Mouse (Mus musculus): ENCODE results near the gene Ndufaf1. TPM values are rescaled to one million over a fixed set of nuclear protein-coding genes. Genes with fewer than 3 reads are reported as not detected.
A peak's percentile ranks its signal among the peaks of the same experiment; 100 is the strongest.

Gene Ndufaf1
- total RNA-seq, 2 experiments from 2014 or later = 58.3 to 70.4 TPM

- intact Hi-C loops (cut with DNase I) = no loop called here
- peak; percentile 87 to 90 for DNase-seq
These were observed 44.2 kb downstream of the Ndufaf1 start, which contains the start of the genes Nusap1 and Oip5 for GRCm38 (mm10) chr2:119618199-119618982. Gene Nusap1 (plus strand): TSS chr2:119618298. Gene Oip5 (minus strand): TSS chr2:119618469.

- no peak for DNase-seq
- intact Hi-C loops (cut with DNase I) = no loop called here
These were observed 44.8 kb downstream of the Ndufaf1 start for GRCm38 (mm10) chr2:119617841-119618198.

GRCm38 (mm10) chr2:119607023-119607422, 55.6 kb downstream of the Ndufaf1 start:
- intact Hi-C loops (cut with DNase I) = no loop called here
- DNase-seq = no peak

Other genes starting within 250 kb of the Ndufaf1 start
- 10 to 100 TPM; 10.4 to 12.7 TPM for gene Ino80, start 185.1 kb downstream of the Ndufaf1 start, total RNA-seq (2021)
- gene Exd1, start 115.2 kb downstream of the Ndufaf1 start, total RNA-seq (2021) = under 1 TPM; 0.06 to 0.11 TPM
- gene Chp1, start 115.1 kb downstream of the Ndufaf1 start, total RNA-seq (2021) = 10 to 100 TPM; 92.1 to 94.7 TPM
- gene Nusap1, start 44.5 kb downstream of the Ndufaf1 start, total RNA-seq (2021) = 1 to 10 TPM; 1.7 TPM
- under 1 TPM; 0.24 to 0.56 TPM for gene Oip5, start 44.4 kb downstream of the Ndufaf1 start, total RNA-seq (2021)
- 10 to 100 TPM; 22.9 to 24.0 TPM for gene Rtf1, start 12.2 kb upstream of the Ndufaf1 start, total RNA-seq (2021)
- under 1 TPM; 0.38 to 0.53 TPM for gene Itpka, start 79.5 kb upstream of the Ndufaf1 start, total RNA-seq (2021)
- not detected for gene Ltk, start 97.6 kb upstream of the Ndufaf1 start, total RNA-seq (2021)
- gene Rpap1, start 124.7 kb upstream of the Ndufaf1 start, total RNA-seq (2021) = 10 to 100 TPM; 13.2 to 13.4 TPM
- 1 to 10 TPM; 1.7 to 2.4 TPM for gene Tyro3, start 134.9 kb upstream of the Ndufaf1 start, total RNA-seq (2021)
- gene Mga, start 234.4 kb upstream of the Ndufaf1 start, total RNA-seq (2021) = 10 to 100 TPM; 36.0 to 39.6 TPM